Mouse (Mus musculus) T-helper 1 cell (primary cell): ENCODE measurements around the gene Scai.
"Not testable (repeated sequence)": the region's sequence is repeated elsewhere in the genome, so short reads cannot be mapped to it uniquely, and the experiment has no call there.

Source experiments
- in situ Hi-C: fragments of 300-600 bp; cut with MboI, MseI; formaldehyde crosslinking; loops from one replicate; pipeline ENCODE4 v1.15.1; 2025; ENCODE audit warnings: high pct_unique_total_duplicates

The Scai gene

DNA sequence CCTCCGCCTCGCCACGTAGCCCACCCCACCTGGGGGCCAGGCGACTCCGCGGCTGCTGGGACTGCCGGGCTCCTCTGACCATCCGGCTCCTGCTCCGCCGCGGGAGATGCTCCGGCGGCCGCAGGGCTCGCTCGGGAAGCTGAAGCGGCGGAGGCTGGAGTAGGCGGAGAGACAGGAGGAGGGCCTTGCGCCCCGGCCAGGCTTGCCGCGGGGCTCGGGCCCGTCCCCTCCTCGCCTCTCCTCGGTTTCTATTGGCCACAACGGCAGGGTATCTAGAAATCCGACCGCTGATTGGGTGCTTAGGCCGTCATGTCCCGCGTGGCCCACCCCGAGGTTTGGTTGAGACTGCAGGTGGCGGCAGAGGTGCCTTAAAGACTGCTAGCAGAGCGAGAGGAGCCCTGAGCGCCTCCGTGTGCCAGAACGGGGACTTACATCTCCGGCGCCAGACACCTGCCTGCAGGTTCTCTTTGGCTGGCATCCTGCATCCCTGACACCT lies at the start of gene Scai:
Gene Scai (minus strand): TSS at position 174 of the 496 bp plus-strand sequence.
- in situ Hi-C loops = no loop called here

DNA sequence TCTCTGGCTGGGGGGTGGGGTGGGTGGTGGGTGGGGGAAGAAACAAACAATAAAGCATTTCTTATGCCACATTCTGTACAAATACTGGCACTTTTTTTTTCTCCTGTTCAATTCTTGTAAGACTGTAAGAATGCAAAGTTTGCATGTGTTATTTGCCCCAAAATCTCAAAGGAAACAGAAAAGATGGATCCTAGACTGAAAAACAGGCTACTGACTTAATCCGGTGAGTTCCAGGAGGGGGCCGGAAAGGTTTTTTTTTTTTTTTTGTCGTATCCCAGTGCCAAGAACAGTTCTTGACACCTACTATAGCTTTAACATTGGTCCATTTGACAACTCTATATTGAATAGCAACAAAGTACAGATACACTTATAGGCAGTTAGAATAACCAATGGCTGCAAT lies 36.2 kb upstream of the Scai start:
- in situ Hi-C loops = no loop called here

DNA sequence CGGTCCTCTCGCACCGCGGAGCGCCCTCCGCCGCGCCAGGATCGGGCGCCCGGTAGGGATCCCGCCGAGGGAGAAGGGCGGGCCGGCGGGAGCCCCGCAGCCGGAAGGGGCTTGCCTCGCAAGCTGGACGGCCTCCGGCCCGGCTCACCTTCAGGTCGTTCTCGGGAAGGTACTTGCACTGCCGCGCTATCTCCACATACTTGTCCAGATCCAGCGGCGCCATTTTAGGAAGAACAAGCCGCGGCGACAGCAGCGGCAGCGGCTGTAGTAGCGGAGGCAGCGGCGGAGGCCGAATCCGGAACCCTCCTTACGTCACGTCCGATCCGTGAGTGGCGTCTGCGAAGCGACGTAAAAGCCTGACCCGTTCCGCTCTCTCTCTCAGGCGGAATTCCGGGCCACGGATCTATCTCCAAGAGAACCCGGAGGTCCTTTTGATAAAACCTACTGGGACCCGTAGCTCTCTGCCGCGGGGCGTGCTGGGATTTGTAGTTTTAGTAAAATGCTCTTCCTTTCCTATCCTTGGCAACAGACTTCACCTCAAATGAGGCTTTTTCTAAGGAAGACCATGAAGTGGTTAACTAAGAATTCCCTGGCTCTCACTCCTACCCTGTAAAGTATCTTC lies 35.6 kb upstream of the Scai start, which contains the start of gene Ppp6c:
Gene Ppp6c (minus strand): TSS at position 433 of the 622 bp plus-strand sequence.
- in situ Hi-C loops = no loop called here

DNA sequence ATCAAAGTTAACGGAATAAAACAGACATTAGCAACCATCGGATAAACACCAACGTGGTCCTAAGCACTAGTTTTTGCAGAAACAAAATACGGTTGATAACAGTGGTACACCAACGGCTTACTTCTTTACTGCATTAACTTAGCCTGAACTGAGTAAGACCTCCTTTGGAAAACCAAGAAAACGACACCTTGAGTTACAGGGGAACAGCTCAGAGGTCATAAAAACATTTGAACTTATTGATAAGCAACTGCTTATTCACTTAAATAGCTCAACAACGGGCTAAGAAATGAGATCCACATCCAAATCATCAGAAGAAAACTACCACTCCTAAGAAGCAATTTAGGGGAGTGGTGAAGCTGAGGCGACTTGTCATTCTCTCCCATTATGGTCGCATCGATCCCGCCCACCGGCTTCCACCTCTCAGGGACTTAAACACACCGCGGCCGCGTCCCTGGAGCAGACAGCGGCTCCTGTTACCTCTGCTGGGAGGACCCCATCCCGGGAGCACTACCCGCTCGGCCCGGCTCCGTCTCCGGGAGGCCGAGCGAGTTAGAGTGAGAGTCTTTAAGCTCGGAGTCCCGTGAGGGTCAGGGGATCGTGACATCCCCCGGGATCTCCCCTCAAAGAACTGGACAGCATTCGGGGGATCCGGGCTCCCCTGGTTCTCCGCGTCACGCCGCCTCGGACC lies 34.9 kb upstream of the Scai start:
- in situ Hi-C loops = not testable (repeated sequence)

GRCm38 (mm10) chr2:39224621-39225020 lies 34.1 kb upstream of the Scai start:
- in situ Hi-C loops = no loop called here

GRCm38 (mm10) chr2:39220010-39220409 lies 29.5 kb upstream of the Scai start:
- in situ Hi-C loops = no loop called here

DNA sequence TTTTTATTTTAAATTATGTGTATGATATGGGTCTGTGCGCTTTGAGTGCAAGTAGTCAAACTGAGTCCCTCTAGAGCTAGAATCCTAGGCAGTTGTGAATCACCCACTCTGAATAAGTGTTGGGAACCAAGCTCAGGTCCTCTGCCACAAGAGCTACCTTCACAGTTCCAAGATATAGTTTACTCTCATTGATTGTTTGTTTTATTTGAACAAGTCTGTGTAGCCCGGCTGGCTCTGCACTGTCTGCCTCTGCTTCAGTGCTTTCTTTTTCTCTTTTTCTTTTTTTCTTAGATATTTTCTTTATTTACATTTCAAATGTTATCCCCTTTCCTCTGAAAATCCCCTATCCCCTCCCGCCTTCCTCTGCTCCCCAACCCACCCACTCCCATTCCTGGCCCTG lies 28.5 kb upstream of the Scai start:
- in situ Hi-C loops = no loop called here

GRCm38 (mm10) chr2:39217150-39217549 lies 26.6 kb upstream of the Scai start:
- in situ Hi-C loops = no loop called here

- in situ Hi-C loops = no loop called here
Observed at GRCm38 (mm10) chr2:39210738-39211137, 20.2 kb upstream of the Scai start.

DNA sequence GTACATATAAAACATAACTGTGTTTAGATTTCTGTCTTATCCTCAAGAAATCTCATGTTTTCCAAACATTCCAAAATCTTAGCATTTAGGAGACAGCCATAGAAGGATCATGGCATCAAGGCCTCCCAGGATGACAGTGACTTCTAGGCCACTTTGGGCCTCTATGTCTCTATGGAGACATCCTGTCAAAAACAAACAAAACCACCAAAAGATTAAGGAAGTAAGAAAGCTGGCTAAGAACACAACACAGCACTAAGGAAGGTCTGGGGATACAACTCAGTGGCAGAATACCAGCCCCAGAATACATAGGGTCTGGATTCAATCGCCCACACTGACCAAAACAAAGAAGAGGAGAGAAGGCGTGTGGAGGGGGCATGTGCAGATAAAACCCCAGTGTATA lies 12.8 kb upstream of the Scai start:
- in situ Hi-C loops = no loop called here

DNA sequence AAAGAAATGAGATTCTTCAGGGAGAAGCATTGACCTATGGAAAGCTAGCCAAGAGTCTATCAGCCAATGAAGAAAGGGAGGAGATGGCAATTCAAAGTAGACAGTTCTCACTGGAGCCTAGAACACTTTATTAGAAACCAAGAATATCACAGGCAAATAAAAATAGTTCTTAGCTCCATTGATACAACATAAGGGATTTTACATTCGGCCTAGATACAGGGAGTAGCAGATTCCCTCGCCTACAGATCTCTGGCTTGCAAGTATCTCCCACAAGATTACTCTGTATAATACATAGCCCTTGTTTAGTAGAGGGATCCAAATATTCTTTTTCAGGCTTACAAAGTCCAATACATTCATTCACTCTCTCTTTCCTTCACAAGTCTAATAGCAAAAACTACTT lies 4.3 kb upstream of the Scai start:
- in situ Hi-C loops = no loop called here

- in situ Hi-C loops = loop anchor here (10.0 kb wide), 1 partner anchor 125 kb away; the partner anchor contains the start of gene Golga1
Observed at GRCm38 (mm10) chr2:39189961-39190560, 473 bp downstream of the Scai start.

DNA sequence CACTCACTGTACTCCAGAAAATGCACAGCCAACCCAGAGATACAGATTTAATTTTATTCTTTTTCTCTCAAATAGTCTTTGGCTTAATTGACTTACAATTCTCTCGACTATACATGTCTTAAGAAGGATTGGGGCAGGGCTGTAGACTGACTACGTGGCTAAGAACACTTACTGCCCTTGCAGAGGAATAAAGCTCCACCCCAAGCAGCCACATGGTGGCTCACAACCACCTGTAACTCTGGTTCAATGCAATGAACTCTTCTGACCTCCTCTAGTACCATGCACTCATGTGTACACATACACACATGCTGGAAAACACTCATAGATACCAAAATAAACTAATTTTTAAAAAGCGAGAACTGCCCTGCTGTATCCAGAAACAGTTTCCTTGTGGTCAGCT lies 4.6 kb downstream of the Scai start:
- in situ Hi-C loops = loop anchor here (10.0 kb wide), 1 partner anchor 121 kb away; the partner anchor contains the start of gene Golga1

- in situ Hi-C loops = loop anchor here (10.0 kb wide), 1 partner anchor 119 kb away; the partner anchor contains the start of gene Golga1
Observed at GRCm38 (mm10) chr2:39183587-39183986, 6.9 kb downstream of the Scai start.

GRCm38 (mm10) chr2:39160996-39161395 lies 29.5 kb downstream of the Scai start:
- in situ Hi-C loops = no loop called here

- in situ Hi-C loops = no loop called here
Observed at GRCm38 (mm10) chr2:39157916-39158315, 32.6 kb downstream of the Scai start.

- in situ Hi-C loops = no loop called here
Observed at GRCm38 (mm10) chr2:39156821-39157220, 33.7 kb downstream of the Scai start.

GRCm38 (mm10) chr2:39150943-39151342 lies 39.6 kb downstream of the Scai start:
- in situ Hi-C loops = no loop called here

- in situ Hi-C loops = no loop called here
Observed at GRCm38 (mm10) chr2:39148075-39148474, 42.5 kb downstream of the Scai start.

DNA sequence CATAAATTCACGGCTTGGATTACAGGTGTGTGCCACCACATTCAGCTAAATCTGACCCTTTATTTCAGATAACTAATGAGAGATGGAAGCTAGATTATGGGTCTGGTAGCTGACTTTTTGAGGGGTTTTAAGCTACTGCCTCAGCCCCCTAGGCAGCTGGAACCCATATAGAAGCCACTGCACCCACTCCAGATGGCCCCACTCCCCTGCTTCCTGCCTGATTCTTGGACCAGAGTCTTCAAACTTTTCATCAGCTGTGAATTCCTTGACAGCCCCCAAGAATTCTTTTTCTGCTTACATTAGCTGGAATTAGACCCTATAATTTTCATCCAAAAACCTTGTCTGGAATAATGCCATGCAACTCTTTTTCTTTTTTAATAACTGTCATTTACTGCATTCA lies 44.1 kb downstream of the Scai start:
- in situ Hi-C loops = no loop called here

- in situ Hi-C loops = no loop called here
Observed at GRCm38 (mm10) chr2:39142357-39142948, 48.1 kb downstream of the Scai start.
